Mouse (Mus musculus) cortical plate, adult 2 months (tissue): Measurements from ENCODE around the gene Psme1.

Experiments used
- CTCF ChIP-seq: fragments of 200-500 bp; IDR thresholded peaks from 2 replicates; pipeline ENCODE4 v1.5.1; 2011; ENCODE audit warnings: mild to moderate bottlenecking, control low read depth, low read length; ENCODE audit not compliant: insufficient read depth; ENCODE audit errors: extremely low read depth
- POLR2A ChIP-seq: fragments of 200-500 bp; IDR thresholded peaks from 2 replicates; pipeline ENCODE4 v1.6.1; 2011; ENCODE audit warnings: mild to moderate bottlenecking, low read length, control low read depth; ENCODE audit not compliant: insufficient read depth; ENCODE audit errors: extremely low read depth

GRCm38 (mm10) chr14:55608339-55608738 is 30.4 kb downstream of the Psme1 start:
- no peak for TF ChIP-seq POLR2A
- TF ChIP-seq CTCF: no peak
